Mouse (Mus musculus) testis, adult 2 months (tissue): ENCODE measurements around the gene Arpc1b. TPM values are rescaled to one million over a fixed set of nuclear protein-coding genes. Genes with fewer than 3 reads are reported as not detected.
A peak's percentile ranks its signal among the peaks of the same experiment; 100 is the strongest.
"Not testable (repeated sequence)": the region's sequence is repeated elsewhere in the genome, so short reads cannot be mapped to it uniquely, and the experiment has no call there.

Experiments used
- H3K27ac ChIP-seq: fragments of 200-500 bp; 2 replicates; pipeline ENCODE4 v1.5.1; 2012; ENCODE audit warnings: low read depth, low read length; ENCODE audit not compliant: control insufficient read depth, insufficient read depth
- H3K27me3 ChIP-seq: fragments of 200-500 bp; 2 replicates; pipeline ENCODE4 v1.6.1; 2012; ENCODE audit warnings: mild to moderate bottlenecking, low read length, moderate library complexity; ENCODE audit not compliant: control insufficient read depth, insufficient read depth
- H3K36me3 ChIP-seq: fragments of 200-500 bp; 2 replicates; pipeline ENCODE4 v1.6.1; 2012; ENCODE audit warnings: mild to moderate bottlenecking, low read length; ENCODE audit not compliant: control insufficient read depth, insufficient read depth
- H3K4me1 ChIP-seq: fragments of 200-500 bp; 2 replicates; pipeline ENCODE4 v1.6.1; 2012; ENCODE audit warnings: low read length; ENCODE audit not compliant: control insufficient read depth, insufficient read depth
- H3K4me3 ChIP-seq: fragments of 200-500 bp; 2 replicates; pipeline ENCODE4 v1.5.1; 2012; ENCODE audit warnings: low read depth, mild to moderate bottlenecking, low read length, moderate library complexity, mixed read lengths; ENCODE audit not compliant: control insufficient read depth
- CTCF ChIP-seq: fragments of 200-500 bp; IDR thresholded peaks from 2 replicates; pipeline ENCODE4 v1.5.1; 2012; ENCODE audit warnings: low read depth, mild to moderate bottlenecking, inconsistent platforms, low read length, moderate library complexity; ENCODE audit not compliant: control insufficient read depth, insufficient read depth, insufficient replicate concordance
- POLR2A ChIP-seq: fragments of 200-500 bp; IDR thresholded peaks from 2 replicates; pipeline ENCODE4 v1.6.1; 2012; ENCODE audit warnings: low read depth, mild to moderate bottlenecking, inconsistent platforms, low read length, moderate library complexity; ENCODE audit not compliant: control insufficient read depth
- polyA plus RNA-seq: library from polyadenylated mRNA; depleted of rRNA; stranded (reverse); fragments of >200 nt; gene quantifications from 2 replicates; pipeline ENCODE4 v1.2.3, GENCODE M21; 2012

Gene Arpc1b
- polyA plus RNA-seq, 1 experiment, result 71.7 TPM

DNA sequence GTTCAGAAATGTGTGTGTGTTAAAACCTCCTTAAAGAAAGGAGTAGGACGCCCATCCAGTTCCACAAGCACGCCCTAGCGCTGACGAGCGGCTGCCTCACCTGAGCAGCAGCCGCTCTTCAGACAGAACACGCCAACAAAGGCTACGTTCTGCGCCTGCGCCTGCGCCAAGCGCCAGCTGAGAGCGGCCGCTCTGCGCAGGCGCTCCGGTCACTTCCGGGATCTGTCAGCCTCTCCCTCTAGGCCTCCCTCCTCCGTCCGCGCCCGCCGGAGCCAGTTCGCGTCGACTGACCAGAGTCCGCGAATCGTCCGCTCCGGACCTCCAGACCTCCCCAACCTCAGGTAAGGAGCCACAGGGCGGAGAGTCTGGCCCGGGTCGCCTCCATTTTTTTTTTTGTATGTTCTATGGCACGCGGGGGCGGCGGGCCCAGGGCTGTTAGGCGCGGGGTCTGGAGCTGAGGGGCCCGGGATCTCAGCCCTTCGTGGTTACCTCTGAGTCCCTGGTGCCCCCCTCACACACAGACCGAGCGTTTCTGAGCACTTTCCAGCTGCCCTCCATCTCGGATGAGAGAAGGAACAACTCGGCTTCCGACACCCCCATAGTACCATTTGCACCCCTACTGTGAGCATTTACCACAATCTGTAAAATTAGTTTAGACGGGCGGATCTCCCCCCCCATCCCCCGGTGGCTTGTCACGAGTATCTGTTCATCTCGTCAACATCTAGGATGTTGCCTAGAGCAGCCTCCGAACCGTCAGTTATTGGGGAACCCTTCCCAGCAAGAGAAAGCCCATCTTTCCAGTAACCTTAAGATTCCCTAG, 30.2 kb upstream of the Arpc1b start, which contains the start of the genes Arpc1a and Kpna7:
TSS of gene Arpc1a (plus strand) at position 199 of the 820 bp plus-strand sequence.
TSS of gene Kpna7 (minus strand) at position 399 of the 820 bp plus-strand sequence.
- H3K27ac ChIP-seq, result peak within 1 kb of the TSS; percentile 96
- H3K4me3 ChIP-seq, result peak within 1 kb of the TSS; percentile 99
- H3K27me3 ChIP-seq, result no peaks in the 10 kb centered on the region
- TF ChIP-seq CTCF, result no peak
- peak; percentile 98 for TF ChIP-seq POLR2A
- no peaks in the 10 kb centered on the region for H3K36me3 ChIP-seq
- peaks cover 3% of the 10 kb centered on the region for H3K4me1 ChIP-seq

DNA sequence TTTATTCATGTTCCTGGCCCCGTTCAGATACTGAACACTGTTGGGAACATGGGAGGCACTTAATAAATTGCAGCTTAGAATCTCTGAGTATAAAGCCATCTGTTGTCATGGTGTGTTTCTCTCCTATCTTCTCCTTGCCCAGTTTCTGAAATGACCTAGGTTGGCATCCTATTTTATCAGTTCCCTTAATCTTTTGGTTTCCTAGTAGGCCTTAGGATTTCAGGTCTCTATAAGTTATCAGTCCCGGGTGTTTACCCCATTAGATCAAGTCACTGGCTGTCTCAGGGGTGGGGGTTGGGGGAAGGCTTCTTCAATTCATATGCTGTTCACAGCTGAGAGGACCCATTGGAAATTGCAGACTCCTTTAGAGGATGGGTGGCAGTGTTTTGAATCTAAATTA, 29.2 kb upstream of the Arpc1b start:
- H3K4me1 ChIP-seq, result peaks cover 5% of the 10 kb centered on the region
- peak overlapping the region; percentile 6; the same call in 1 of the 2 replicates for H3K27ac ChIP-seq
- no peaks in the 10 kb centered on the region for H3K27me3 ChIP-seq
- TF ChIP-seq CTCF (no peak), POLR2A (no peak)
- peak overlapping the region; percentile 99; the same call in 1 of the 2 replicates for H3K4me3 ChIP-seq
- H3K36me3 ChIP-seq, result no peaks in the 10 kb centered on the region

DNA sequence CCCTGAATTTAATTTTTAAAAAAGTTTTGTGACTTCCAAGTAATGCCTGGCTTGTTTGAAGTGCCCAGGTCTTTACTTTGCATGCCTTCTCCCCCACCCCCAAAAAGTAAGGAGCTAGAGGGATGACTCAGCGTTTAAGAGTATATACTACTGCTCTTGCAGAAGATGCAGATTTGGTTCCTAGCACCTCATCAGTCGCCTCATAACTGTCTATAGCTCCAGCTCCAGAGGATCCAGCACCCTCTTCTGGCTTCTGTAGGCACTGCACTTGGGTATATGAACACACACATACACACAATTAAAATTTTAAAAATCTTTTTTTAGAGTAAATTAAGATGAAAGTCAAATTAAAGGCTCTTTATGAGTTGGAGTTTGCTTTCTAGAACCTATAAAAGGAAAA, 25.8 kb upstream of the Arpc1b start:
- TF ChIP-seq CTCF (no peak), POLR2A (no peak)
- H3K27ac ChIP-seq, result no peak overlapping the region
- H3K36me3 ChIP-seq, result peaks cover 3% of the 10 kb centered on the region
- H3K4me1 ChIP-seq, result peaks cover 5% of the 10 kb centered on the region
- no peak overlapping the region for H3K4me3 ChIP-seq
- H3K27me3 ChIP-seq, result no peaks in the 10 kb centered on the region

DNA sequence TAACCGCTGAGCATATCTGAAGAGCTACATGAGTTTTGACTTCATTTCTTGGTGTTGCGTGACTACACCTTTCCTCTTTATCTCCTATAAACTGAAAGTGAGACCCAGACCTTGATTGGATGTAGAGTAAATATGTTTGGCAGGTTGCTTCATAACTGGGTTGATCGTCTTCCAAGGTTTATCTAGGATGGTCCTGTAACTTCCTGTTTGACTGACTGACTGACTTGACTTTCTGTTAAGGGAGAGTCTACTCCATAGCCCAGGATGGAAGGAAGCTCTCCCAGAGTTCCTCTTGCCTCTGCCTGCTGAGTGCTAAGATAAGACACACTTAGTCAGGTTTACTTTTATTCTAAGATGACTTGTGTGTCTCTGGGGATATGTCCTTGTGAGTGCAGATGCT, 24.1 kb upstream of the Arpc1b start:
- H3K36me3 ChIP-seq, result peaks cover 5% of the 10 kb centered on the region
- no peak overlapping the region for H3K27ac ChIP-seq
- no peak overlapping the region for H3K4me3 ChIP-seq
- no peak for TF ChIP-seq CTCF
- TF ChIP-seq POLR2A, result no peak
- peaks cover 2% of the 10 kb centered on the region for H3K4me1 ChIP-seq
- H3K27me3 ChIP-seq, result no peaks in the 10 kb centered on the region

DNA sequence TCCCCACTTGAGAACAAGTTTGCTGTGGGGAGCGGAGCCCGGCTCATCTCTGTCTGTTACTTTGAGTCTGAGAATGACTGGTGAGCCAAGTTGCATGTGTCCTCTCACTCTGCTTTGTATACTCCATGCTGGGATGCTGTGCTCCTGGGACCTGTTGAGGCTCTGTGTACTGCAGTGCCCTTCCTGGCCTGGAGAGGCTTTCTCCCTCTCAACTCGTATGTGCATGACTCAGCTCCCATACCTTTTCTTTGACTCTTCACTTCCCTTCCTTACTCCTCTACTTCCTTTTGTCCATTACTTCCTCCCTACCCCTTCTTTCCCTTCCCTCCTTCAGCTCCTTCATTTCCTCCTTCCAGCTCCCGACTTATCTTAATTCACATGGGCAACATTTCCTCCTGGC, 17.8 kb upstream of the Arpc1b start:
- Histone ChIP-seq H3K4me1 (no peaks in the 10 kb centered on the region), H3K36me3 (peaks cover 9% of the 10 kb centered on the region), H3K4me3 (no peak overlapping the region), H3K27me3 (no peaks in the 10 kb centered on the region), H3K27ac (no peak overlapping the region)
- TF ChIP-seq POLR2A (no peak), CTCF (no peak)

DNA sequence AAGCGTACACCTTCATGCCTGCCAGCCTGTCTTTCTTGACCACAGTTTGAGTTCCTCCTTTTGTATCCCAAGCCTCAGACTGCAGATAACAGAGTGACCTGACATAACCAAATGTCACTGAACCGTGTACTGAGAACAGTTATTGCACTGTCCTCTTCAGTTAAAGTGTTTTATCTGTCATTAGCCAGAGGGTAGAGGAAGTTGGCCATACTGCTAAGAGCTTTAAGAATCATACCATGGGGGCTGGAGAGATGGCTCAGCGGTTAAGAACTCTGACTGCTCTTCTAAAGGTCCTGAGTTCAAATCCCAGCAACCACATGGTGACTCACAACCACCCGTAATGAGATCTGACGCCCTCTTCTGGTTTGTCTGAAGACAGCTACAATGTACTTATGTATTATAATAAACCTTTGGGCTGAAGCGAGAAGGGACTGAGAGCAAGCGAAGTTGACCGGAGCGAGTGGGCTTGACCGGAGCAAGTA, 15.6 kb upstream of the Arpc1b start:
- H3K4me1 ChIP-seq, result no peaks in the 10 kb centered on the region
- no peaks in the 10 kb centered on the region for H3K27me3 ChIP-seq
- no peak overlapping the region for H3K27ac ChIP-seq
- H3K36me3 ChIP-seq, result peaks cover 7% of the 10 kb centered on the region
- no peak for TF ChIP-seq CTCF
- TF ChIP-seq POLR2A, result no peak
- H3K4me3 ChIP-seq, result no peak overlapping the region

DNA sequence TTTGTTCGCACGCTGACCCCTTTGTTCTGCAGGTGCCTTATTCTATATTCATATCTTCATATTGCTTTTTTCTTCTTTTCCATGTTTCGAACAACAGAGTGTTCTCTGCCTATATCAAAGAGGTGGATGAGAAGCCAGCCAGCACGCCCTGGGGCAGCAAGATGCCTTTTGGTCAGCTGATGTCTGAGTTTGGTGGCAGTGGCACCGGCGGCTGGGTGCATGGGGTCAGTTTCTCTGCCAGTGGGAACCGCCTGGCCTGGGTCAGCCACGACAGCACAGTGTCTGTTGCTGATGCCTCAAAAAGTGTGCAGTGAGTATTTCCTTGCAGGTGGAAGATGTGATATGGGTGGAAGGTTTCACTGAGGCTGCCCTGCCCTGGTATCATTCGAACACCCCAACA, 13.1 kb upstream of the Arpc1b start:
- H3K27ac ChIP-seq, result no peak overlapping the region
- no peak overlapping the region for H3K4me3 ChIP-seq
- no peaks in the 10 kb centered on the region for H3K27me3 ChIP-seq
- H3K4me1 ChIP-seq, result no peaks in the 10 kb centered on the region
- no peak for TF ChIP-seq POLR2A
- no peak for TF ChIP-seq CTCF
- H3K36me3 ChIP-seq, result peaks cover 3% of the 10 kb centered on the region; the same call in 1 of the 2 replicates

DNA sequence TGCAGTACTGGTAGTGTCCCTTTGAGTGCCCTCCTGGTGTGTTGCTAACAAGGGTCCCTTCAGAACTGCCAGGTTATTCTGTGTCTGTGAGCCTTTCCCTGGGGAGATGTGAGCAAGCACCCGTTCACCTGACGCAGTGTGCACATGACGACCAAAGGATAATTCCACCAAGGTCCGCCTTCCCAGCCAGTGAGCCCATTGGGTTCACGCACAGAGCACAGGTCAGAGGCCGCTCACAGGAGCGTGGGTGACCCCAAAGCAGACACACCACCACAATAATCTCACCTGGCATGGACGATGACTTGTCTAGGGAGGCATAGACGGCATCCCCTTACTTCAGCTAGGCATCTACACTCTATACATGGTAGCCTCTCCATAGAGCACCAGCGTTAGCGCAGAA, 12.6 kb upstream of the Arpc1b start:
- H3K27ac ChIP-seq, H3K36me3 ChIP-seq, H3K4me1 ChIP-seq, H3K27me3 ChIP-seq, H3K4me3 ChIP-seq: not testable (repeated sequence)
